Mouse (Mus musculus) spleen, adult 18-20 months (tissue): Measurements from ENCODE around the gene Zfp385a.

ENCODE experiments used
- DNase-seq, 2 experiments: peaks; one replicate each; pipeline ENCODE4 v3.0.0; 2022; ENCODE audit warnings: mixed read lengths in 2 of 2

The Zfp385a gene

DNA sequence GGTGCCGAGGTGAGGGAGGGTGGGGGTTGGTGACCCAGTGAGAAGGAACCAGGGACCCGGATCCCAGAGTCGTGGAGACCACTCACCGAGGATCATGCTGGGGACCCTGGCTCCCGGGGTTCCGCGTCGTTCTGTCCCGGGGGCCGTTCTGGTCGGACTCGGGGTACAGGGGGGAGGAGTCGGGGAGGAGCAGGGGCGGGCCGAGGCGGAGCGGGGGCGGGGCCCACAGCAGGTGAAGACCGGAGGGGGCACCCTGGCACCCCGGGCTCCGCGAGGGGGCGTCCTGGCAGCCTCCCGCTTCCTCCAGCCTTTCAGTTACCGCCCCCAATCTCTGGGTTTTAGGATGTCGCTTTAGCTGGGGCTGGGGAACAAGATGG is at the start of gene Zfp385a:
Gene Zfp385a (minus strand): TSS at position 133 of the 377 bp plus-strand sequence.
- peak; percentile 54 to 75 for DNase-seq

- no peak for DNase-seq
Observed at GRCm38 (mm10) chr15:103388556-103389145, 48.8 kb upstream of the Zfp385a start.

- DNase-seq = no peak
Observed at GRCm38 (mm10) chr15:103383771-103384488, 44.0 kb upstream of the Zfp385a start.

DNA sequence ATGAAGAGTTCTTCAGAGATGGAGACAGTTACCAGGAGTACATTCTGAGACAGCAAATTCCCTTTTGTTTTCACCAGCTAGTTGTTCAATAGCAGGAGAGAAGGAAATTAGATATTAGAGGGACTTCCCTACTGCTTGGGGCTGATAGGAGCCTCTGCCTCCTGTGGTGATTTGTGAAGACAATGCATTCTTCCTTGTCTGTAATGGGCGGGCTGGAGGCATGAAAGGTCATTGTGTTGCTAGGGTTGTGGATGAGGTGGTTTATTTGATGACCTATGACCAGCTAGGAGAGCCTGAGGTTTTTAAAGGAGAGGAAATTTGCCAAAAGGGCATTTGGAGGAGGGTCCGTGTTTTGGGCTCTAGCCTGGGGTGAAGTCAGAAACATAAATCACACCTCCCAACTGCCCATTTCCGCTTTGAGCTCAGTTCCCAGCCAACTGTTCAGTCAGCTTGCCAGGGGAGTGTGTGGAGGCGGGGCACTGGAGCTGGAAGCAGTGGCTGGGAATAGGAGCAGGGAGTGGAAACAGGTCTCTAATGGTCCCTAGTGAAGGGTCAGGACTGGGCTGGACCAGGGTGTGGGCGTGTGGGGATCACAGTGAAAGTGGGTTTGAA is 43.0 kb upstream of the Zfp385a start:
- DNase-seq = no peak

- no peak for DNase-seq
Observed at GRCm38 (mm10) chr15:103382075-103382474, 42.2 kb upstream of the Zfp385a start.

- no peak for DNase-seq
Observed at GRCm38 (mm10) chr15:103378665-103379356, 38.9 kb upstream of the Zfp385a start.

- no peak for DNase-seq
Observed at GRCm38 (mm10) chr15:103377752-103378664, 38.1 kb upstream of the Zfp385a start.

DNA sequence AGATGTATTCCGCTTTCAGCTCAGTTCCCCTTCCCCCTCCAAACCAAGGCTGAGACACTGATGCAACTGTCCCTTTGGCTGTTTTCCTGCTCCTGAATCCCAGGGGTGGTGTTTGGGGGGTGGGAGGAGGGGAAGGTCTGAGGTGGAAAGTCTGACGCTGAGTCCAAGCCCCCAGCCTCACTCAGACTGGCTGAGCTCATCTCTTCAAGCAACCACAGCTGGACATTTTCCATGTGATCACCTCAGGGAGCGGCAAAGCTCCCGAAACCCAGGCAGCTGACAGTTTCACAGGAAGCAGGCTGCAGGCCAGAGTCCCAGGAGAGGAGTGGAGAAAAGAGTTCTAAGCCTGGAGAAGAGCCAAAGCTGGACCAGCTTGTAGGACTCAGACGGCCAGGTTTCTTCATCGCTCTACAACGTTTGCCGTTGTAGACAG is 37.0 kb upstream of the Zfp385a start:
- no peak for DNase-seq

- no peak for DNase-seq
Observed at GRCm38 (mm10) chr15:103375112-103375800, 35.4 kb upstream of the Zfp385a start.

- DNase-seq = no peak
Observed at GRCm38 (mm10) chr15:103372461-103372860, 32.6 kb upstream of the Zfp385a start.

DNA sequence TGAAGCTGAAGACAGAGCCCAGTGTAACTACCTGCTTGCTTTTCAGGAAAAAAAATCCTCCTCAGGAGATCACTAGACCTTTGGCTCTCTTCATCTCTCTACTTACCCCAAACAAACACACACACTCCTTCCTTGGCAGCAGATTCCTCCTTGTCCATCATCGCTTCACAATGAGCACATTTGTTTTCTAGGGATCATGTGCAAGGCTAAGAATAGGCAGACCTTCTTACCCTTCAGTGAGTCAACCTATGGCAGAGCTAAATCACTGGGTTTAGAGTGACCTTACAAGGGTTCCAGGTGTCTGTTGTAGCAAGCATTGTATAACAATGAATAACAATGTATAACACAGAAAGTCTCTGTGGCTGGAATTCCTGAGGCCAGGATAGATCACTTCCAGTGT is 31.8 kb upstream of the Zfp385a start:
- DNase-seq = no peak

- no peak for DNase-seq
Observed at GRCm38 (mm10) chr15:103371208-103371607, 31.3 kb upstream of the Zfp385a start.

GRCm38 (mm10) chr15:103370462-103370861 is 30.6 kb upstream of the Zfp385a start:
- DNase-seq = no peak

DNA sequence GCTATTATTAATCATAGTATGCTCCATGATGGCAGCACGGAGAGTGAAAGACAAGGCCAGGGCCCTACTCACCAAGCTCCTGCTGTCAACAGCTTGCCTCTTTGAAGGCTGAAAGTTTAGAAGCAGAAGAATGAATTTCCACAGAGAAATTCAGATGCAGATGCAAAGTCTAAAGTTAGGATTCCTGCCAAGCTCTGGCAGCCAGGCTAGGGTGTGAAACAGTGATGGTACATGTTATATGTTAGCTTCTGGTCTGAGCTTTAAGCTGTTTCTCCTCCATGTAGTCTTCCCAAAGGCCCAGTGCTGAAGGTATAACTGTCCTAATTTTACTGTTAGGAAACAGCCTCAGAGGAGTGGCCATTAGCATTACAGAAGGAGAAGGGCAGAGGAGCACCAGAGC is 29.2 kb upstream of the Zfp385a start:
- DNase-seq = no peak

DNA sequence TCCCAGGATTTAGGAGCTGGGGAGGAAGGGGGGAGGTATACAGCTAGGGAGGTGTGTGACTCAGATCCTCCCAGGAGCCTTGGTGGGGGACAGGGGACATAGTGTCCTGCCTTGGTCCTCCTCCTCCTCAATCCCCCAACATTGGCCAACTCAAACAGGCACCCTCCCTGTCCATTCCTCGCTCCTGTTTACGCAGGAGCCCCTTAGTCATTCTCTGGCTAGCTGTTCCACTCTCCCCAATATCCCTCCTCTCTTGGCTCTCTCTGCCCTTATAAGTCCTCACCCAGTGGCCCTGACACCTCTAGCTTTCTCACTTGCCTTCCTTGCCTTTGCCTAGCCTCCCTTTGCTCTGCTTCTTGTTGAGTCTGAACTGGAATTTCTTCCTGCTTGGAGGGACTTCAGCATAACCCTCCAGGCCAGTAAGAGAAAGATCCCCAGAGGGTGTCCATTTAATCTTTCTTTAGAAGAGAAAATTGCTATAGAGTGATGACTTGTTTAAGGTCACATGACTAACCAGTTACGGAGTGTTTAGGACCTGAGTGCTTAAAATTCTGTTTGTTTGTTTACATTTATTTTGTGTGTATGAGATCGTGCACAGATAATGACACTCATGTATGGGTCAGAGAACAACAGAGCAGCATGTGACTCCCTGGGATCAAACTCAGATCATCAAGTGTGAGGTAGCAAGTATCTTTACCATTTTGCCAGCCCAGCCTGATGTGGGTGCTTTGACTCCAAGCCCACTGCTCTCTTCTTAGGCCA is 28.5 kb upstream of the Zfp385a start:
- DNase-seq = no peak

- DNase-seq = peak; percentile 19 to 41
Observed at GRCm38 (mm10) chr15:103366376-103367149, 26.7 kb upstream of the Zfp385a start, which contains the start of gene Itga5. Gene Itga5 (minus strand): TSS chr15:103366763.

DNA sequence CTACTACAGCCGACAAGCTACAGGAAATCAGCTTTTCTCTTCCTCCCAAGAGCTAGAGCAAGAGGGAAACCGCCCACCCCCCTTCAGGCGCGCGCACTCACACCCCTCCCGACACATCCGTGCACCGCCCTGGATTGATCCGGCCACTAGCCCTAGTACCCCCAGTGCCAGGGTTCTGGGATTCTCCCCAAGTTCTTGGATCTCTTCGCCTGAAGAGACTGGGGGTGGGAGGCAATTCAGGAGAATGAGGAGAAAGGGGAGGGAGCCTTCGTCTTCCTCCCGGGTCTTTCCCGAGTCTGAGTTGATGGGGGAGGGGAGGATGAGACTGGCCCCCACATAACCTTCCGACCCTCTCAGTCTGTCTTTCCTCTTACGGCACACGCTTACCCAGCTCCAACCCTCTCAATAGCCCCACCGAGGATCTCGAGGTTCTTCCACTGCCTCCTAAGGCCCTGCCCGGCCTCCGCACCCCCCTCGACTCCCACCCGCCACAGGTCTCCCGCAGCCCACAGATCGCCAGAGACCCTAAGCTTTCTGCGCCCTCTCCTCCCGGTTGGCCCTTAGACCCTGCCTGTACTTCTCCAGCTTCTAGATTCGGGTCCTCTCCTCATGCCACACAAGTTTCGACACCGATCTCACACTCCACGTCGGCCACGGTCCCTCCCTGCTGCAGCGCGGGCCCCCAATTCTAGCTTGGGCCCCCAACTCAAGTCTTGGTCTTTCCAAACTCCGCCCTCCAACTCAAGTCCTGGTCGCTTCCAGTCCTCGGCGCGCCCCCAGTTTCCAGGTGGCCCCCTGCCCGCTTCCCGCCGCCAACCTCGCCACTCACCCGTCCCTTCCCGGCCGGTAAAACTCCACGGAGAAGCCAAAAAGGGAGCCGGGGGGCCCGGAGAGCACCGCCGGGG is 25.8 kb upstream of the Zfp385a start:
- DNase-seq = peak in 1 of 2 experiments; percentile 33

DNA sequence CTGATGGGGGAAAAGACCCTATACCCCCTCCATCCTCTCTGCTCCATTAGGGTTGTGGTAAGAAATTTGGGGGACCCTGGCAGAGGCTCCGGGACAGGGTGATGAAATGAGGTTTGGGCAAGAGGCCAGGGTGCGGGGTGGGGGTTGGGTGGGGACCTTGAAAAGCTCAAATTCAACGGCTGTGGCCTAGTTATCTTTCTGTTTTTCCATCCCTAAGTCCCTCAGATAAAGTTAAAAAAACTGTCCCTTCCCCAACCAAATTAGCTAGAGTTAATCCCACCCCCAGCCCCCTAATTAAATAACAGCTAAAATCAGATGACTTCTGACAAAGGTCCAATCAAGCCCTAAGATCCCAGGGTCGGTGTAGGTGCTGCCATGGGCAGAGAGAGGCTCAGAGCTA is 24.9 kb upstream of the Zfp385a start:
- no peak for DNase-seq

- no peak for DNase-seq
Observed at GRCm38 (mm10) chr15:103363809-103364208, 23.9 kb upstream of the Zfp385a start.
